Mouse (Mus musculus) ZHBTc4 (cell line): ENCODE results near the gene Oma1.

Experiments used
- DNase-seq: peaks from one replicate; pipeline ENCODE4 v3.0.0-alpha.2; 2011; ENCODE audit warnings: low read depth, low spot score

Oma1 gene

DNA sequence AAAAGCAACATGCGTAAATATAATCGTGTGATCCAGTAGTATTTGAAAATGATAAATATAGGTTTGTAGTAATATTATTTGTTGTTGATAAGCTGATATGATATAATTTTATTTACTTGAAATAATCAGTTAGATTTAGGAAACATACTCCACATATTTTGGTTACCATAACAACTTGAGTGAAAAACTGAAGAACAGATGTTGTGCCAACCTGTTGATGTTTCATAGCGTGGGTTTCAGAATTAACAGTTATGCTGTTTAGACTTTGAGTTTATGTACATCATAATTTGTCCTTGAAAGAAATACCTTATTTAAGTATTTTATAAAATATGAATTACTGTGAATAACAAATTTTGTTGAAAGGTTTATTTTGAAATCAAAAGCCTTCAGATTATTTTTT lies 43.8 kb downstream of the Oma1 start:
- DNase-seq = no peak

- DNase-seq = peak; percentile 11
These were observed 45.4 kb downstream of the Oma1 start for GRCm38 (mm10) chr4:103358941-103359448.

DNA sequence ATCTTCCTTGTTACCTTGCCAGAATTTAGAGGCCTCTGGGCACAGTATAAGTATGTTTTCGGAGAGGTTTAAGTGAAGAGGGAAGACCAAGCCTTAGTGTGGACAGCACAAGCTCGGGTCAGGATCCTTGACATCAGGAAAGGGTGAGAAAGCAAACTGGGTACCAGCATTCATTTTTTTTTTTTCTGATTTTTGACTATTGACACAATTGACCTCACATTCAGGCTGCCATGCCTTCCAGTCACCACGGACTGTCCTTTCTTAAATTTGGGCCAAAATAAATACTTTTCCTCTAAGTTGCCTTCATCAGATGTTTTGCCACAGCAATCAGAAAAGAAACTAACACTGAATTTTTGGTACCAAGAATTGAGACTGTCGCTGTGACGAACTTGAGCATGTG lies 68.6 kb downstream of the Oma1 start:
- DNase-seq = no peak

DNA sequence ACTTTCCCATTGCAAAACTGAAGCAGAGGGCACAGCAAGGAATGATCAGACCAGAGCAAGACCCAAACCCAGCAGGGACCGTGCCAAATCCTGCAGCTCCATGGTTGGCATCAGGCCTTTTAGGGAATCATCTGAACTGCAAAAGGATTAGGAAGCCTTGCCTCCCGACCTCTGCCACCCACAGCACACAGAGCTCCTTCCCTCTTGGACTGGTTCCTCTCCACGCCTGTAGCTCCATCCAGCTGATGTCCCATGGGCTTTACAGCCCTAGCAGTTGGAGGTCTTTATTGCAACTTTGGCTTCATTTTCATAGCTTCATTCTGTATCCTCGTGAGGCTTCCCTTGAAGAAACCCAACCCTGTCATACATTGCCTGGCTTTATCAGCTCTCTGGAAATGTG lies 71.4 kb downstream of the Oma1 start:
- no peak for DNase-seq

DNA sequence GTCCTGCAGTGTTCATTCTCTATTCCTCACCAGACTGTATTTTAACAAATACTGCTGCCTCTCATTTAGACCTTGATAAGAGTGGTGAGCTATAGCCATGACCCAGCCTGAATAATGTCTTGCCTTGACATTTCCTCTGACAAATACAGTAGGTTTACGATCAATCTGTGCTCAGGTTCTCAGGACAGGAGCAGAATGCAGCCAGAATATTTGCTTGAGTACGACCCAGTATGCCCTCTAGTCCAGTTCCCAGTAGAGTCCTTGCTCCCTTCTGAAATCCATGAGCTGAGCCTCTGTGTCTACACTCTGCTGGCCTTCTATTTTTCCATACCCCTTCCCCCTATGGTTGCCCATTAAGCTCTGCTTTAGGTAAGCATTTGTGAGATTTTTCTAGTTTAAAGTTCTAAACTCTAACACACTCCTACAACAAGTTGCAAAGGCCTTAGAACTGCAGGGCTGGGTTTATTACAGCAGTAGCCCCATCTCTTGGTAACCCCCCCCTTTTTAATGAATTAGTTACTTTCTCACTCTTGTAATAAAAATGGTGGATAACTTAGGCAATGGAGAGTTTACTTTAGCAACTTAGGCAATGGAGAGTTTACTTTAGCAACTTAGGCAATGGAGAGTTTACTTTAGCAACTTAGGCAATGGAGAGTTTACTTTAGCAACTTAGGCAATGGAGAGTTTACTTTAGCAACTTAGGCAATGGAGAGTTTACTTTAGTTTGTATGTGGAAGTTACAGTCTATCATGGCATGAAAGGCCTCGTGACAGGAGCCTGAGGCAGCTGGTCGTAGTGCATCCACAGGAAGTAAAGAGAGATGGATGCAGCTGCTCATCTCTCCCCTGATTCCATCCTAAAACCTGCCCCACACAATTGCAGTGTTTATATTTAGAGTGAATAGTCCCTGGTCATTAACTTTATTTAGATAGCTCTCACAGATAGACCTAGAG lies 72.5 kb downstream of the Oma1 start:
- DNase-seq = no peak

DNA sequence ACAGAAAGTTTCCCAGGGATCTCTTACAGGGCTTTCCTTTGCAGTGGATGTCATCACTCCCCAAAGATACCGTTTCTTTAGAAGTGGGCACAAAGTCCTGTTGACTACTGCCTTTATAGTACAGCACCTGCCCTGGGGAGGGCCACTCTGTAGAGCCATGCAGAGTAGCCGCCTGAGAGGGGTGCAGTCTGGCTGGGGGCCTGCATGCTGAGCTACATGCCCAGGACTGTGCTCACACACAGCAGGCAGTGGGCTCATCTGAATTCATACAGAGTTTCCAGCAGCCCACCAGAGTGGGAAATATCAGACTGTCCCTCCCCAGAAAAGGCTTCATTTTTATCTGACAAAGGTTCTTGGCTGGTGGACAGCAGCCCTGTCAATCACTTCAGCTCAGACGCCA lies 73.7 kb downstream of the Oma1 start:
- DNase-seq = no peak

DNA sequence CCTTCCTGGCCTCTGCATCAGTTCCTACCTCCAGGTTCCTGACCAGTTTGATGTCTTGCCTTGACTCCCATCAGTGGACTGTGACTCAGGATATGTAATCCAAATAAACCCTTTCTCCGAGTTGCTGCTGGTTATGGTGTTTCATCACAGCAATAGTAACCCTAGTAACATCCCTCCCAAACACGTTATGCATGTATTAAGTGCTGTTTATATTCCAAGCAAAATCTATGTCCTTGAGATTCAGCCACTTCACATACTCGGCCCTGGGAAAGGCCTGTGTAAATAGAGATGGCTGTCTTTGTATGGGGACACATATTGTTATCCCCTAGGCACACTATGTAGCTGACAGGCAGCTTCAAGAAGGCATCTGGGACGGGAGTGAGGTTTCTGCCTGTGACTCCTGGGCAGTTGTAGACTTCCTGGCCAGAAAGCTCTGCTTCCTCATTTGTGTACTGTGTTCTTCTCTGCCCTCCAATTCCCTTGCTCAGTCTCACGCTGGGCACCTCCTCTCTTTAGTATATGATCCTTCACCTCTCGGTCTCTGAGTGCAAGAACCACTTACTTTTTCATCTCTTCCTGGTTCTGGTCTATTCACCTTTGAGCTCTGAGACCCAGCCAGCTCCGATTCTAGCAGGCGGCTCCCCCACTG lies 75.0 kb downstream of the Oma1 start:
- DNase-seq = no peak

DNA sequence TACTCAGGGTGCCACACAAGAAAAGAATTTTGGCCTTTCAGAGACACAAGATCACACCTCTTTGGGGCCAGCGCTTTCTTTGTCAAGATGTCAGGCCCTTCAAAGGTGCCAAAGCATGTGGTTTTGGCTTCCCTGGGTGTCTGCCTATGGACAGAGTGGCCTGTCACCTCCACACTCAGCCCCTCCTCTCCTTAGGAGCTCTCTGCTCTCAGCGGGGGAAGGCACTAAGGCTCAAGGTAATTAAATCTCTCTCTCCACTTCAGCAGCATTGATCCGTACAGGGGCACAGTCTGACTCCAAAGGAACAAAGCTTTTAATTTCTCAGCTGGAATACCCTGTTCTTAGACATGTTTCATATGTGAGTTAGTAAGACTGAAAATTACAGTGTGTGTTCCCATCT lies 76.0 kb downstream of the Oma1 start:
- no peak for DNase-seq

DNA sequence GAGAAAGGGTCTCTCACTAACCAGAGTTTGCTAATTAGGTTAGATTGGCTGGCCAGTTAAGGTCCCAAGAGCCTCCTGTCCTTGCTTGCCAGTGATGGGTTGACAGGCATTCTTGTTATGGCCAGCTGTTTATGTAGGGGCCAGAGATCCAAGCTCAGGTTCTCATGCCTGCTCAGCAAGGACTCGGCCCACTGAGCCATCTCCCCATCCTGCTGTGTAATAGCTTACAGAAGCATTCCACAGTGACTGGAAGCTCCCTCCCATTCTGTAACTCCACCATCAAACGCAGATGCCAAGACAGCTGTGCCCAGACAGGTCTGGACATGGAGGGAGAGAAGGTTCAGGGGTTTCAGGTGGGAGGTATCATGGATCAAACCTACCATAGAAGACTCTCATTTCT lies 76.9 kb downstream of the Oma1 start:
- no peak for DNase-seq

GRCm38 (mm10) chr4:103395066-103395465 lies 81.5 kb downstream of the Oma1 start:
- DNase-seq = no peak

DNA sequence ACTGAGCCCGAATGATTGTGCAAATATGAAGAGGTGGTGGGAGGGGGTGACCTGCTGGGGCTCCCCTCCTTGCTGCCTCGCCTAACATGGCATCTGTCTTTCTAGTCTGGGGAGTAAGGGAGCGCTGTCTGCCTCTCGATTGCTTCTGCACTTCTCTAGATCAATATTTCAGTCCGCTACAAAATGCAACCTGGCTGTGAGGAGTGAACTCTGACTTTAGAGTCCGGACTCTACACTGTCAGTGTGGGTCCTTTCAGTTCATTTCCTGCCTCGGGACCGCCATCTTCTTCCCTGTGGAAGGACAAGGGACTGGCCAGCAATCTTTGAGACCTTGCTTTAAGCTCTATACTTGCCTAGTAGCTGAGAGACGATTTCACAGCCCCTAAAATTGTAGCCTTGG lies 82.3 kb downstream of the Oma1 start:
- no peak for DNase-seq

DNA sequence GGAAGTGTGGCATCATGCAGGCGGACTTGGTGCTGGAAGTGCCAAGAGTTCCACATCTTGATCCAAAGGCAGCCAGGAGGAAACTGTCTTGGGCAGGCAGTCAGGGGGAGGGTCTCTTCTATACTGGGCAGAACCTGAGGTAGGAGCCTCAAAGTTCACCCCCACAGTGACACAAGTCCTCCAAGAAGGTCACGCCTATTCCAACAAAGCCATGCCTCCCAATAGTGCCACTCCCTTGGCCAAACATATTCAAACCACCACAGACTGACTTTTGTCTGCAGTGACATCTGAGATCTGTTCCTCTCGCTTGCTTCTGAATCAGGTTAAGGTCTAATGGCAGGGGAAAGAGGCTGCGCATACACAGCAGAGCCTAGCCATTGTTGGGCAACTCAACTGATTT lies 83.3 kb downstream of the Oma1 start:
- DNase-seq = peak; percentile 61

DNA sequence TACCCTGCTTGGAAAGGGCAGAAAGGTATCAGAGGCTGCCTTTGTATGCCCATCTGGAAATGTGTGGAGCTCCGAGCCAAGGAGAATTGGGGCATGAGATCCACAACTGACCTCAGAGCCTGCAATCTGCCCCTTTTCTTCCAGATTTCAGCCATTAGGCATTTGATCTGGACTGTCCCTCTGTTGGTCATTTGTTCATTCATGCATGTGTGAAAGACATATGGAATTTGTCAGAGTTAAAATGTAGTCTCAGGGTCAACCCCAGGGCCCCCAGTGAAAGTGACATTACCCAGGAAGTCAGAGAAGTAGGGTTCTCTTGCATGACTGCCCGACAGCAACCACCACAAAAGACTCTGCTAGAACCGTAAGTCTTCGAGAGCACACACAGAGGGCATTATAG lies 89.0 kb downstream of the Oma1 start:
- DNase-seq = no peak

DNA sequence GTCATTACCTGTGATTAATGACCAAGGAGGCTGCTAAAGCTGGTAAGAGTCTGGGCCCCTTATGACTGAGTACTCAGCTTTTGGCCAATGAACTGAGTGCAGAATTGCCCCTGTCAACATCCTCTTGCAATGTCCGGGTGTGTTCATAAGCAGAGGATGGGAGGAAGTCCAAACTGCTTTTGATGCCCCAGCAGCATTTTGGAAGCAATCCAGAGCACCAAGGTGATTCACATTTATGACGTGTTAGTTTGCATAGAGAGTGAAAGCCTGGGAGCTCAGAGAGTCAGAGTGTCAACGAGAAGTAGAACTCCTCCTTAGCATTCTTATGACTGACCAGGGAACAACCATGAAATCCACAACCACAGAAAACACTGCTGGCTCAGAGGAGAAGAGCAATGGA lies 91.7 kb downstream of the Oma1 start:
- no peak for DNase-seq

GRCm38 (mm10) chr4:103410217-103410799 lies 96.7 kb downstream of the Oma1 start:
- DNase-seq = no peak
